Mouse (Mus musculus): ENCODE data around the gene Cdkal1. TPM values are rescaled to one million over a fixed set of nuclear protein-coding genes. Genes with fewer than 3 reads are reported as not detected.

Cdkal1 gene
- polyA plus RNA-seq, 1 experiment = 4.4 TPM

DNA sequence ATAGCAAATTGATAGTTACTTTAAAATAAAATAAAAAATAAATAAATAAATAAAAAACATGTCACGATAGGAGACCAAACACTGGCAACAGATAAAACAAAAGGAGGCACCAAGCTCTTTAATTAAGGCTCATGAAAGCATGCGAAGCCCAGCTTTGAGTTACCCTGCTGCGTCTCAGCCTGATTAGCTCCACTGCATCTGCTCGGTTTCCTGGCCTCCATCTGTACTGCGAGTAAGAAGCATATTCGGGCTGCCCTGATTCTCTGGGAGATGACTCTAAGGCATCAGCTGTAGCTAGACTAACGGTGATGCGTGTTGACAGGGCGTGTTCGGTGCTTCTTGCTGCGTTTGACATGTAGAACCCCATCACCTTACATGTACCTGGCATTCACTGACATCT, 581.2 kb downstream of the Cdkal1 start:
- no peak overlapping the region for H3K27ac ChIP-seq (ENCODE audit: insufficient read depth, low read depth, low read length)
- no peak for DNase-seq
- TF ChIP-seq CTCF (conservative IDR thresholded peaks at IDR 0.05; ENCODE audit: insufficient read depth, insufficient read length, low read depth, low read length) (no peak), POLR2A (IDR thresholded peaks at IDR 0.05; ENCODE audit: low read depth, low read length) (no peak)

GRCm38 (mm10) chr13:29273693-29274221, 581.7 kb downstream of the Cdkal1 start:
- no peak for DNase-seq
- Histone ChIP-seq H3K4me1 (ENCODE audit: control insufficient read depth, insufficient read depth, low read length) (no peaks in the 10 kb centered on the region), H3K27me3 (replicated peaks; ENCODE audit: control insufficient read depth, insufficient read depth, low read length) (no peaks in the 10 kb centered on the region), H3K4me3 (ENCODE audit: insufficient read depth, low read depth, low read length) (no peak overlapping the region), H3K36me3 (ENCODE audit: control insufficient read depth, insufficient read depth, low read length) (no peaks in the 10 kb centered on the region), H3K27ac (ENCODE audit: insufficient read depth, low read depth, low read length) (no peak overlapping the region)
- TF ChIP-seq POLR2A (IDR thresholded peaks at IDR 0.05; ENCODE audit: low read depth, low read length) (no peak), CTCF (conservative IDR thresholded peaks at IDR 0.05; ENCODE audit: insufficient read depth, insufficient read length, low read depth, low read length) (no peak)
- 59% methylated on average over 4 of the region's 4 CpGs for WGBS

More for the DNA sequence above, 581.2 kb downstream of the Cdkal1 start:
- H3K36me3 ChIP-seq (ENCODE audit: control insufficient read depth, insufficient read depth, low read length) = no peaks in the 10 kb centered on the region
- WGBS = 81% methylated on average over 11 of the region's 11 CpGs
- H3K4me3 ChIP-seq (ENCODE audit: insufficient read depth, low read depth, low read length) = no peak overlapping the region
- H3K27me3 ChIP-seq (replicated peaks; ENCODE audit: control insufficient read depth, insufficient read depth, low read length) = no peaks in the 10 kb centered on the region
- H3K4me1 ChIP-seq (ENCODE audit: control insufficient read depth, insufficient read depth, low read length) = no peaks in the 10 kb centered on the region

GRCm38 (mm10) chr13:29271451-29271850, 584.0 kb downstream of the Cdkal1 start:
- no peaks in the 10 kb centered on the region for H3K27me3 ChIP-seq (replicated peaks; ENCODE audit: control insufficient read depth, insufficient read depth, low read length)
- no peak overlapping the region for H3K27ac ChIP-seq (ENCODE audit: insufficient read depth, low read depth, low read length)
- TF ChIP-seq POLR2A (IDR thresholded peaks at IDR 0.05; ENCODE audit: low read depth, low read length) (no peak), CTCF (conservative IDR thresholded peaks at IDR 0.05; ENCODE audit: insufficient read depth, insufficient read length, low read depth, low read length) (no peak)
- no peaks in the 10 kb centered on the region for H3K36me3 ChIP-seq (ENCODE audit: control insufficient read depth, insufficient read depth, low read length)
- no peaks in the 10 kb centered on the region for H3K4me1 ChIP-seq (ENCODE audit: control insufficient read depth, insufficient read depth, low read length)
- no peak overlapping the region for H3K4me3 ChIP-seq (ENCODE audit: insufficient read depth, low read depth, low read length)
- DNase-seq = no peak

DNA sequence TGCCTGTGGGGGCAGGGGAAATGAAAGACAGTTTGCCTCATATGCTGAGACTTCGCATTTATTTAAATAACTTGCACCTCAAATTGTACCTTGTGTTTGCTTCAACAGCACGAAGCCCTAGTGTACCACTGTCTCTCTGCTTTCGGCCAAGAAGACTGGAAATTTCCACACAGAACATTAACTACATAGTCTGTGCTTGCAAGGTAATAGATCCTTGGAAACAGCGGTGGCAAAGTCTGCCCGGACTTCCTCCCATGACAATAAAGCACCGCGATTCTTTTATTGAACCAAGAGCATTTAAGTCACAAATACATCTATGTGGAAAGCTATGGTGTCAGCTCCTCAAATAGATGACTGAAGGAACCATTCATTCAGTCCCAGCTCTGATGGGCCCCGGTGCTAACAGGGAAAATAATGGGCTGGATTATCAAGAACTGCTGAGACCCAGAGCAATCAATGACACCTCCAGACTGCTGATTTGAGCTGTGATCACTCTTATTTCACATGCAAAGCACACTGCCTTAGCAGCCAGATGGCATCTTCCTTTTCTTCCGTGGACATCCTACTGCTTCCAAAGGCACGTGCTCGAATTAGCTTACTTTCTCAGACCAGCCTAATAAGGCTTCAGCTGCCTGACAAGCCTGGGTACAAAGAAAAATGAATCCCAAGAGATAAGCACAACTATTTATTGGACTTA, 591.3 kb downstream of the Cdkal1 start:
- Histone ChIP-seq H3K4me1 (ENCODE audit: control insufficient read depth, insufficient read depth, low read length) (no peaks in the 10 kb centered on the region), H3K27ac (ENCODE audit: insufficient read depth, low read depth, low read length) (no peak overlapping the region), H3K27me3 (replicated peaks; ENCODE audit: control insufficient read depth, insufficient read depth, low read length) (no peaks in the 10 kb centered on the region), H3K36me3 (ENCODE audit: control insufficient read depth, insufficient read depth, low read length) (no peaks in the 10 kb centered on the region), H3K4me3 (ENCODE audit: insufficient read depth, low read depth, low read length) (no peak overlapping the region)
- TF ChIP-seq CTCF (conservative IDR thresholded peaks at IDR 0.05; ENCODE audit: insufficient read depth, insufficient read length, low read depth, low read length) = no peak
- no peak for TF ChIP-seq POLR2A (IDR thresholded peaks at IDR 0.05; ENCODE audit: low read depth, low read length)
- DNase-seq = no peak
- WGBS = 83% methylated on average over 11 of the region's 11 CpGs

- Histone ChIP-seq H3K4me3 (ENCODE audit: insufficient read depth, low read depth, low read length) (no peak overlapping the region), H3K27ac (ENCODE audit: insufficient read depth, low read depth, low read length) (no peak overlapping the region), H3K27me3 (replicated peaks; ENCODE audit: control insufficient read depth, insufficient read depth, low read length) (no peaks in the 10 kb centered on the region), H3K36me3 (ENCODE audit: control insufficient read depth, insufficient read depth, low read length) (no peaks in the 10 kb centered on the region), H3K4me1 (ENCODE audit: control insufficient read depth, insufficient read depth, low read length) (no peaks in the 10 kb centered on the region)
- DNase-seq = no peak
- 95% methylated on average over 4 of the region's 4 CpGs for WGBS
- no peak for TF ChIP-seq CTCF (conservative IDR thresholded peaks at IDR 0.05; ENCODE audit: insufficient read depth, insufficient read length, low read depth, low read length)
- no peak for TF ChIP-seq POLR2A (IDR thresholded peaks at IDR 0.05; ENCODE audit: low read depth, low read length)
Observed at GRCm38 (mm10) chr13:29262164-29262563, 593.3 kb downstream of the Cdkal1 start.

DNA sequence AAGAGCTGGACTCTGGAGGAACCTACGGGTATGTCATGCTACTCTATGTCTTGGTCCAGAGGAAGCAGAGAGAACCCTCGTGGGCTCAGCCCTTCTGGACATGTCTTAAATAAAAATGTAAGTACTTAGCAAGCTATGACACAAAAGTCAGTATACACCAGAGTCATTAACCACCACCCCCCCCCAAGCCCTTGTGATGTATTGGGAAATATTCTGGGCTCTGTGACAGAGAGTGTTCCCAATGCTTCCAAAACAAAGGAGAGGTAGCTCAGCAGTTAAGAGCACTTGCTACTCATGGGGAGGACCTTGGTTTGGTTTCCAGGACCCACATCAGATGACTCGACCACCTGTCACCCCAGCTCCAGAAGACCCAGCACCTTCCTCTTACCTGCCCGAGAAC, 606.9 kb downstream of the Cdkal1 start:
- TF ChIP-seq POLR2A (IDR thresholded peaks at IDR 0.05; ENCODE audit: low read depth, low read length) (no peak), CTCF (conservative IDR thresholded peaks at IDR 0.05; ENCODE audit: insufficient read depth, insufficient read length, low read depth, low read length) (no peak)
- no peak overlapping the region for H3K27ac ChIP-seq (ENCODE audit: insufficient read depth, low read depth, low read length)

DNA sequence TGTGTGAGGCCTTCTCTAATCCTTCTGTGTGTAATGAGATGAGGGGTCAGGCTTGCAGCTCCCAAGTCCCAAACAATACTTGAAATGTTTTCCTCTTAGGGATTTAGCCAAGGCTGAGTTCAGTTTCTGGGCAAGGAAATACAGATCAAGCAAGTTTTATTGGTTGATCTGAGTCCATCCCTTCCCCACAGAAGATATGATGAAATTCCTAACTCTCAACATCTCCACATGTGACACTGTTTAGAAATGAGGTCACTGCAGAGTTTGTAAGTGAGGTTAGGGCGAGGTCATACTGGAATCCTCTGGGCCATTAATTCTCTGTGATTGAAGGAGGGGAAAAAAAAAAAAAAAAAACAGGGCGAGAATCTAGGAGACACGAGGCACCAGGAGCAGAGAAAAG, 607.7 kb downstream of the Cdkal1 start:
- H3K27me3 ChIP-seq (replicated peaks; ENCODE audit: control insufficient read depth, insufficient read depth, low read length) = no peaks in the 10 kb centered on the region; the same call in 1 of the 2 replicates
- 32% methylated on average over 3 of the region's 3 CpGs for WGBS
- H3K4me1 ChIP-seq (ENCODE audit: control insufficient read depth, insufficient read depth, low read length) = no peaks in the 10 kb centered on the region
- no peaks in the 10 kb centered on the region for H3K36me3 ChIP-seq (ENCODE audit: control insufficient read depth, insufficient read depth, low read length)
- H3K27ac ChIP-seq (ENCODE audit: insufficient read depth, low read depth, low read length) = no peak overlapping the region
- no peak for TF ChIP-seq CTCF (conservative IDR thresholded peaks at IDR 0.05; ENCODE audit: insufficient read depth, insufficient read length, low read depth, low read length)
- H3K4me3 ChIP-seq (ENCODE audit: insufficient read depth, low read depth, low read length) = no peak overlapping the region
- DNase-seq = peak; percentile 12

More for the DNA sequence above, 606.9 kb downstream of the Cdkal1 start:
- no peaks in the 10 kb centered on the region; the same call in 1 of the 2 replicates for H3K27me3 ChIP-seq (replicated peaks; ENCODE audit: control insufficient read depth, insufficient read depth, low read length)
- no peak overlapping the region for H3K4me3 ChIP-seq (ENCODE audit: insufficient read depth, low read depth, low read length)
- no peaks in the 10 kb centered on the region for H3K36me3 ChIP-seq (ENCODE audit: control insufficient read depth, insufficient read depth, low read length)
- H3K4me1 ChIP-seq (ENCODE audit: control insufficient read depth, insufficient read depth, low read length) = no peaks in the 10 kb centered on the region
- 79% methylated on average over 4 of the region's 4 CpGs for WGBS
- no peak for DNase-seq
